Mouse (Mus musculus) frontal cortex, postnatal 25 days (tissue): ENCODE measurements around the gene Tspear.
"Not testable (repeated sequence)": the region's sequence is repeated elsewhere in the genome, so short reads cannot be mapped to it uniquely, and the experiment has no call there.

Source experiments
- DNase-seq, 2 experiments: peaks; one replicate each; pipeline ENCODE4 v3.0.0; 2022; ENCODE audit warnings: low spot score in 2 of 2

Tspear gene

GRCm38 (mm10) chr10:77711157-77711556 lies 24.8 kb downstream of the Tspear start, which contains the start of gene Gm10024:
Gm10024 (plus strand) TSS chr10:77711457.
- not testable (repeated sequence) for DNase-seq

GRCm38 (mm10) chr10:77713734-77714133 lies 27.4 kb downstream of the Tspear start:
- DNase-seq, result no peak

GRCm38 (mm10) chr10:77715507-77715906 lies 29.1 kb downstream of the Tspear start, which contains the start of gene Gm10142:
Gm10142 (plus strand) TSS chr10:77715807.
- no peak for DNase-seq

- DNase-seq, result not testable (repeated sequence)
These were observed 33.9 kb downstream of the Tspear start, which contains the start of gene Krtap12-1 for GRCm38 (mm10) chr10:77720299-77720698. Krtap12-1 (plus strand) TSS chr10:77720599.

GRCm38 (mm10) chr10:77724855-77725254 lies 38.5 kb downstream of the Tspear start:
- DNase-seq, result no peak

GRCm38 (mm10) chr10:77726186-77726585 lies 39.8 kb downstream of the Tspear start, which contains the start of gene Gm10100:
Gm10100 (plus strand) TSS chr10:77726486.
- DNase-seq, result no peak

- DNase-seq, result no peak
These were observed 41.9 kb downstream of the Tspear start for GRCm38 (mm10) chr10:77728280-77728679.

GRCm38 (mm10) chr10:77729241-77729640 lies 42.9 kb downstream of the Tspear start:
- no peak for DNase-seq

- DNase-seq, result no peak
These were observed 49.6 kb downstream of the Tspear start for GRCm38 (mm10) chr10:77735928-77736327.

- DNase-seq, result no peak
These were observed 52.6 kb downstream of the Tspear start for GRCm38 (mm10) chr10:77738929-77739328.

- DNase-seq, result not testable (repeated sequence)
These were observed 55.7 kb downstream of the Tspear start, which contains the start of gene Gm18596 for GRCm38 (mm10) chr10:77741924-77742688. Gm18596 (minus strand) TSS chr10:77742638.

GRCm38 (mm10) chr10:77750686-77751085 lies 64.3 kb downstream of the Tspear start:
- not testable (repeated sequence) for DNase-seq

GRCm38 (mm10) chr10:77751254-77751653 lies 64.9 kb downstream of the Tspear start, which contains the start of gene Gm9736:
Gm9736 (minus strand) TSS chr10:77751354.
- DNase-seq, result not testable (repeated sequence)

- not testable (repeated sequence) for DNase-seq
These were observed 65.9 kb downstream of the Tspear start for GRCm38 (mm10) chr10:77752312-77752711.

GRCm38 (mm10) chr10:77753448-77753847 lies 67.1 kb downstream of the Tspear start:
- DNase-seq, result no peak

- DNase-seq, result not testable (repeated sequence)
These were observed 73.2 kb downstream of the Tspear start, which contains the start of gene Gm3233 for GRCm38 (mm10) chr10:77759582-77759981. Gm3233 (minus strand) TSS chr10:77759682.

GRCm38 (mm10) chr10:77769727-77770126 lies 83.4 kb downstream of the Tspear start:
- no peak for DNase-seq

- DNase-seq, result not testable (repeated sequence)
These were observed 84.9 kb downstream of the Tspear start, which contains the start of gene Gm3238 for GRCm38 (mm10) chr10:77771225-77771624. Gm3238 (minus strand) TSS chr10:77771325.

GRCm38 (mm10) chr10:77772142-77772541 lies 85.8 kb downstream of the Tspear start:
- not testable (repeated sequence) for DNase-seq

GRCm38 (mm10) chr10:77776844-77777243 lies 90.5 kb downstream of the Tspear start, which contains the start of gene Gm7138:
Gm7138 (minus strand) TSS chr10:77776944.
- not testable (repeated sequence) for DNase-seq

GRCm38 (mm10) chr10:77782442-77782841 lies 96.1 kb downstream of the Tspear start, which contains the start of gene Gm3250:
Gm3250 (minus strand) TSS chr10:77782542.
- DNase-seq, result not testable (repeated sequence)

GRCm38 (mm10) chr10:77783396-77783795 lies 97.0 kb downstream of the Tspear start:
- not testable (repeated sequence) for DNase-seq
